Mouse (Mus musculus): ENCODE results near the gene Sept4. TPM values are rescaled to one million over a fixed set of nuclear protein-coding genes. Genes with fewer than 3 reads are reported as not detected.

Sept4 gene
- polyA plus RNA-seq (2012; ENCODE audit: low replicate concordance), result 0.97 and 1.3 TPM in 2 replicates

GRCm38 (mm10) chr11:87568255-87568953, at the start of gene Sept4:
Sept4 (plus strand) TSS chr11:87568903.

GRCm38 (mm10) chr11:87566501-87566900, 2.2 kb upstream of the Sept4 start, which contains the start of gene Gm11492:
Gm11492 (plus strand) TSS chr11:87566653.

GRCm38 (mm10) chr11:87591526-87592353, 23.0 kb downstream of the Sept4 start, which contains the start of gene Mtmr4:
Mtmr4 (plus strand) TSS chr11:87592162.

GRCm38 (mm10) chr11:87616790-87617474, 48.2 kb downstream of the Sept4 start, which contains the start of gene Hsf5:
Hsf5 (plus strand) TSS chr11:87617164.

Other genes starting within 250 kb of the Sept4 start
- 2.1 and 7.2 TPM in 2 replicates for gene Ppm1e, start 209.9 kb upstream of the Sept4 start, polyA plus RNA-seq (2012; ENCODE audit: low replicate concordance)
- gene Rad51c, start 163.9 kb upstream of the Sept4 start, polyA plus RNA-seq (2012; ENCODE audit: low replicate concordance), result 0.79 and 0.84 TPM in 2 replicates
- gene Tex14, start 163.8 kb upstream of the Sept4 start, polyA plus RNA-seq (2012; ENCODE audit: low replicate concordance), result 0.17 and 0.43 TPM in 2 replicates
- not detected in 2 replicates for gene Gm11492, start 2.2 kb upstream of the Sept4 start, polyA plus RNA-seq (2012; ENCODE audit: low replicate concordance)
- gene Mtmr4, start 23.3 kb downstream of the Sept4 start, polyA plus RNA-seq (2012; ENCODE audit: low replicate concordance), result 22.3 and 42.2 TPM in 2 replicates
- gene Hsf5, start 48.3 kb downstream of the Sept4 start, polyA plus RNA-seq (2012; ENCODE audit: low replicate concordance), result 0.10 TPM in 1 of 2 replicates, not detected in the other
- 7.9 and 32.8 TPM in 2 replicates for gene Rnf43, start 93.8 kb downstream of the Sept4 start, polyA plus RNA-seq (2012; ENCODE audit: low replicate concordance)
- gene Supt4a, start 168.6 kb downstream of the Sept4 start, polyA plus RNA-seq (2012; ENCODE audit: low replicate concordance), result 14.4 and 17.5 TPM in 2 replicates
- 1.8 and 5.1 TPM in 2 replicates for gene Tspoap1, start 191.6 kb downstream of the Sept4 start, polyA plus RNA-seq (2012; ENCODE audit: low replicate concordance)
- 6.4 and 14.0 TPM in 2 replicates for gene Mpo, start 224.7 kb downstream of the Sept4 start, polyA plus RNA-seq (2012; ENCODE audit: low replicate concordance)